Mouse (Mus musculus) intestine, postnatal 0 days (tissue): ENCODE results near the gene Gm11563. TPM values are rescaled to one million over a fixed set of nuclear protein-coding genes. Genes with fewer than 3 reads are reported as not detected.
"Not testable (repeated sequence)": the region's sequence is repeated elsewhere in the genome, so short reads cannot be mapped to it uniquely, and the experiment has no call there.

Source experiments
- ATAC-seq: fragments of 200-750 bp; cut with Nextera tagmentation; 2 replicates; pipeline ENCODE4 v1.8.0; 2017; ENCODE audit warnings: mild to moderate bottlenecking, moderate TSS enrichment, moderate library complexity
- H3K27ac ChIP-seq: fragments of 300-500 bp; sonication (generic); 2 replicates; pipeline ENCODE4 v1.5.1; 2014; ENCODE audit warnings: mild to moderate bottlenecking, low read depth, low read length, moderate library complexity
- H3K27me3 ChIP-seq: fragments of 300-500 bp; sonication (generic); replicated peaks from 2 replicates; pipeline ENCODE4 v1.6.1; 2014; ENCODE audit warnings: low read length, mixed read lengths; ENCODE audit not compliant: control insufficient read depth, insufficient read depth
- H3K36me3 ChIP-seq: fragments of 300-500 bp; sonication (generic); 2 replicates; pipeline ENCODE4 v1.6.1; 2014; ENCODE audit warnings: mild to moderate bottlenecking, moderate library complexity; ENCODE audit not compliant: control insufficient read depth, insufficient read depth
- H3K4me1 ChIP-seq: fragments of 300-500 bp; sonication (generic); replicated peaks from 2 replicates; pipeline ENCODE4 v1.6.1; 2014; ENCODE audit warnings: antibody characterized with exemption, low read length, mixed read lengths; ENCODE audit not compliant: control insufficient read depth, insufficient read depth
- H3K4me2 ChIP-seq: fragments of 300-500 bp; sonication (generic); replicated peaks from 2 replicates; pipeline ENCODE4 v1.6.1; 2014; ENCODE audit warnings: low read depth, mild to moderate bottlenecking, moderate library complexity
- H3K4me3 ChIP-seq: fragments of 300-500 bp; sonication (generic); 2 replicates; pipeline ENCODE4 v1.5.1; 2014; ENCODE audit warnings: low read depth, low read length
- H3K9ac ChIP-seq: fragments of 300-500 bp; sonication (generic); 2 replicates; pipeline ENCODE4 v1.6.1; 2014; ENCODE audit warnings: mild to moderate bottlenecking, low read depth, low read length
- H3K9me3 ChIP-seq: fragments of 300-500 bp; sonication (generic); 2 replicates; pipeline ENCODE4 v1.6.1; 2016; ENCODE audit warnings: mixed run types; ENCODE audit not compliant: control insufficient read depth
- CTCF ChIP-seq: sonication (generic); IDR thresholded peaks from 2 replicates; pipeline ENCODE4 v1.5.1; 2016; ENCODE audit warnings: low read depth, mild to moderate bottlenecking, control low read depth, antibody characterized with exemption, moderate library complexity
- WGBS: fragments of 180-500 bp; shearing (Covaris S2); extraction: QIAGEN DNeasy Blood & Tissue Kit; methylation state at CpG from one replicate; pipeline ENCODE4 v1.1.7; 2014; 5-methylcytosine and 5-hydroxymethylcytosine counted together
- polyA plus RNA-seq: library from polyadenylated mRNA; unstranded; fragments of >200 nt; fragmentation: Nextera tagmentation; extraction: Ambion mirVana; gene quantifications from 2 replicates; pipeline ENCODE4 v1.2.1, GENCODE M21; 2015

Gm11563 gene
- polyA plus RNA-seq, 1 experiment from 2014 or later, result not detected

DNA sequence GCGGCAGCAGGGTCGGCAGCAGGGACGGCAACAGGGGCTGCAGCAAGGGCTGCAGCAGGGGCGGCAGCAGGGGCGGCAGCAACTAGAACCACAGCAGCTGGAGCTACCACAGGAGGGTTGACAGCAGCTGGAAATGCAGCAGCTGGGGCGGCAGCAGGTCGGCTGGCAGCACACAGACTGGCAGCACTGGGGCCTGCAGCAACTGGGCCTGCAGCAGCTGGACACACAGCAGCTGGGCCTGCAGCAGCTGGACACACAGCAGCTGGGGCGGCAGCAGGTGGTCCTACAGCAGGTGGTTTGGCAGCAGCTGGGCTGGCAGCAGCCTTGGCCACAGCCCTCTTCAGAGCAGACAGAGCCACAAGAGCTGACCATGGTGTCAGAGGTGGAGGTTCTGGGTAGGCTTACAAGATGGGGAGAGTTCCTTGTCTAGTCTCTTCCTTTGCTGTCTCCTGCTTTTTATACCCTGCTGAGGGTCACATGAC is 24.1 kb downstream of the Gm11563 start, which contains the start of gene Krtap4-2:
Gene Krtap4-2, minus strand, starts transcription at position 432 of the 482 bp plus-strand sequence.
- 45% methylated on average over 8 of the region's 8 CpGs for WGBS
- Histone ChIP-seq H3K9ac (no peak within 1 kb of the TSS), H3K4me2 (no peak within 1 kb of the TSS), H3K27ac (no peak within 1 kb of the TSS), H3K27me3 (no peaks in the 10 kb centered on the region), H3K9me3 (no peaks in the 10 kb centered on the region), H3K4me1 (no peaks in the 10 kb centered on the region), H3K36me3 (no peaks in the 10 kb centered on the region), H3K4me3 (no peak within 1 kb of the TSS)
- ATAC-seq, result no peak
- TF ChIP-seq CTCF, result no peak

GRCm38 (mm10) chr11:99633293-99633692 is 25.5 kb downstream of the Gm11563 start:
- TF ChIP-seq CTCF, result no peak
- H3K4me2 ChIP-seq, result no peak overlapping the region
- H3K4me1 ChIP-seq, result no peaks in the 10 kb centered on the region
- no peak overlapping the region for H3K27ac ChIP-seq
- H3K9ac ChIP-seq, result no peak overlapping the region
- no peaks in the 10 kb centered on the region for H3K27me3 ChIP-seq
- ATAC-seq, result no peak
- 78% methylated on average over 2 of the region's 2 CpGs for WGBS
- H3K9me3 ChIP-seq, result no peaks in the 10 kb centered on the region
- no peaks in the 10 kb centered on the region for H3K36me3 ChIP-seq
- no peak overlapping the region for H3K4me3 ChIP-seq

- Histone ChIP-seq H3K4me3 (no peak overlapping the region), H3K36me3 (no peaks in the 10 kb centered on the region), H3K4me1 (no peaks in the 10 kb centered on the region), H3K9ac (no peak overlapping the region), H3K9me3 (no peaks in the 10 kb centered on the region), H3K27ac (no peak overlapping the region), H3K4me2 (no peak overlapping the region), H3K27me3 (no peaks in the 10 kb centered on the region)
- ATAC-seq, result no peak
- TF ChIP-seq CTCF, result no peak
- WGBS, result 37% methylated on average over 3 of the region's 3 CpGs
These were observed 27.9 kb downstream of the Gm11563 start for GRCm38 (mm10) chr11:99630890-99631289.

- H3K36me3 ChIP-seq, result no peaks in the 10 kb centered on the region
- H3K4me2 ChIP-seq, result no peak within 1 kb of the TSS
- no peak within 1 kb of the TSS for H3K9ac ChIP-seq
- TF ChIP-seq CTCF, result no peak
- WGBS, result 81% methylated on average over 4 of the region's 4 CpGs
- no peak within 1 kb of the TSS for H3K4me3 ChIP-seq
- H3K4me1 ChIP-seq, result no peaks in the 10 kb centered on the region
- H3K27me3 ChIP-seq, result no peaks in the 10 kb centered on the region
- no peak within 1 kb of the TSS for H3K27ac ChIP-seq
- no peak for ATAC-seq
- no peaks in the 10 kb centered on the region for H3K9me3 ChIP-seq
These were observed 30.6 kb downstream of the Gm11563 start, which contains the start of gene Krtap4-1 for GRCm38 (mm10) chr11:99628138-99628537. Gene Krtap4-1 (minus strand): TSS chr11:99628238.

- H3K4me2 ChIP-seq, result no peak within 1 kb of the TSS
- ATAC-seq, result no peak
- no peak within 1 kb of the TSS for H3K9ac ChIP-seq
- no peak for TF ChIP-seq CTCF
- no peaks in the 10 kb centered on the region for H3K4me1 ChIP-seq
- H3K27ac ChIP-seq, result no peak within 1 kb of the TSS
- no peaks in the 10 kb centered on the region for H3K36me3 ChIP-seq
- 81% methylated on average over 2 of the region's 2 CpGs for WGBS
- no peaks in the 10 kb centered on the region for H3K27me3 ChIP-seq
- H3K9me3 ChIP-seq, result no peaks in the 10 kb centered on the region
- no peak within 1 kb of the TSS for H3K4me3 ChIP-seq
These were observed 38.4 kb downstream of the Gm11563 start, which contains the start of gene Gm11562 for GRCm38 (mm10) chr11:99620335-99620734. Gene Gm11562 (minus strand): TSS chr11:99620435.

GRCm38 (mm10) chr11:99614796-99615363 is 43.9 kb downstream of the Gm11563 start, which contains the start of gene Krtap2-4:
Gene Krtap2-4 (minus strand): TSS chr11:99614846.
- H3K4me3 ChIP-seq, result no peak within 1 kb of the TSS
- H3K4me2 ChIP-seq, result no peak within 1 kb of the TSS
- TF ChIP-seq CTCF, result no peak
- H3K27ac ChIP-seq, result no peak within 1 kb of the TSS
- ATAC-seq, result peak; percentile 85
- H3K27me3 ChIP-seq, result no peaks in the 10 kb centered on the region
- no peak within 1 kb of the TSS for H3K9ac ChIP-seq
- 47% methylated on average over 3 of the region's 3 CpGs for WGBS
- no peaks in the 10 kb centered on the region for H3K4me1 ChIP-seq
- H3K36me3 ChIP-seq, result no peaks in the 10 kb centered on the region
- H3K9me3 ChIP-seq, result no peaks in the 10 kb centered on the region

DNA sequence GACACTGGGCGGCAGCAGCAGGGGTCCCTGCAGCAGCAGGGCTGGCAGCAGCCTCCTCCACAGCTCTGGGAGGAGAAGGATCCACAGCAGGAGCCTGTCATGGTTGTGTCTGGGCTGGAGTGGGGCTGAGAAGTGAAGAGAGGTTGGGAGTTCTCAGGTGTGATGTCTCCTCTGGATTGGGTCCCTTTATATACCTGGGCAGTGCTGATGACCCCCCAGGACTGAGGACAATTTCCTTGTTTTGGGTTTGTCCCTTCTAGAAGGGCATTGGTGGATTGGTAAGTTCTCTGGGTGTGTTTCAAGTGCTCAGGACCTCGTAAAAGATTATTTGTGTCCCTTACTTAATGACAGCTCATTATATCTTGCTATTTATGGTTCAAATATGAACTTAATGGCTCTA is 48.7 kb downstream of the Gm11563 start, which contains the start of gene Gm11937:
Gene Gm11937, minus strand, starts transcription at position 101 of the 400 bp plus-strand sequence.
- H3K27me3 ChIP-seq, H3K9me3 ChIP-seq, H3K4me3 ChIP-seq, H3K9ac ChIP-seq, H3K4me2 ChIP-seq, ATAC-seq, H3K36me3 ChIP-seq, H3K27ac ChIP-seq, H3K4me1 ChIP-seq: not testable (repeated sequence)
- 39% methylated on average over 1 of the region's 2 CpGs for whole genome bisulfite sequencing
